Mouse (Mus musculus) thymus, adult 2 months (tissue): ENCODE measurements around the gene Ntn3. TPM values are rescaled to one million over a fixed set of nuclear protein-coding genes. Genes with fewer than 3 reads are reported as not detected.

Source experiments
- DNase-seq: peaks from one replicate; pipeline ENCODE4 v3.0.0; 2021
- H3K27ac ChIP-seq: fragments of 200-500 bp; 2 replicates; pipeline ENCODE4 v1.5.1; 2012; ENCODE audit warnings: low read length, control low read depth; ENCODE audit not compliant: control insufficient read depth, insufficient read depth
- H3K27me3 ChIP-seq: fragments of 200-500 bp; 2 replicates; pipeline ENCODE4 v1.6.1; 2012; ENCODE audit warnings: mild to moderate bottlenecking, low read length, moderate library complexity, mixed read lengths; ENCODE audit not compliant: control insufficient read depth, insufficient read depth
- H3K36me3 ChIP-seq: fragments of 200-500 bp; 2 replicates; pipeline ENCODE4 v1.6.1; 2012; ENCODE audit warnings: mild to moderate bottlenecking, low read length, moderate library complexity; ENCODE audit not compliant: control insufficient read depth, insufficient read depth
- H3K4me1 ChIP-seq: fragments of 200-500 bp; replicated peaks from 2 replicates; pipeline ENCODE4 v1.6.1; 2012; ENCODE audit warnings: low read length; ENCODE audit not compliant: control insufficient read depth, insufficient read depth
- H3K4me3 ChIP-seq: fragments of 200-500 bp; 2 replicates; pipeline ENCODE4 v1.5.1; 2012; ENCODE audit warnings: mild to moderate bottlenecking, low read length, control low read depth, moderate library complexity; ENCODE audit not compliant: control insufficient read depth, insufficient read depth
- CTCF ChIP-seq: fragments of 200-500 bp; IDR thresholded peaks from 2 replicates; pipeline ENCODE4 v1.5.1; 2012; ENCODE audit warnings: mild to moderate bottlenecking, control low read depth, low read length, moderate library complexity, borderline replicate concordance; ENCODE audit not compliant: control insufficient read depth, poor library complexity, insufficient read depth; ENCODE audit errors: extremely low read depth
- POLR2A ChIP-seq: fragments of 200-500 bp; IDR thresholded peaks from 2 replicates; pipeline ENCODE4 v1.6.1; 2012; ENCODE audit warnings: mild to moderate bottlenecking, low read length, control low read depth, moderate library complexity; ENCODE audit not compliant: control insufficient read depth, poor library complexity, insufficient read depth; ENCODE audit errors: extremely low read depth
- WGBS: fragments of 180-500 bp; shearing (Covaris S2); methylation state at CpG from one replicate; pipeline ENCODE4 v1.1.7; 2018; 5-methylcytosine and 5-hydroxymethylcytosine counted together
- polyA plus RNA-seq: library from polyadenylated mRNA; depleted of rRNA; stranded (reverse); fragments of >200 nt; gene quantifications from 2 replicates; pipeline ENCODE4 v1.2.3, GENCODE M21; 2012

The Ntn3 gene
- polyA plus RNA-seq, 1 experiment, result 0.71 TPM

DNA sequence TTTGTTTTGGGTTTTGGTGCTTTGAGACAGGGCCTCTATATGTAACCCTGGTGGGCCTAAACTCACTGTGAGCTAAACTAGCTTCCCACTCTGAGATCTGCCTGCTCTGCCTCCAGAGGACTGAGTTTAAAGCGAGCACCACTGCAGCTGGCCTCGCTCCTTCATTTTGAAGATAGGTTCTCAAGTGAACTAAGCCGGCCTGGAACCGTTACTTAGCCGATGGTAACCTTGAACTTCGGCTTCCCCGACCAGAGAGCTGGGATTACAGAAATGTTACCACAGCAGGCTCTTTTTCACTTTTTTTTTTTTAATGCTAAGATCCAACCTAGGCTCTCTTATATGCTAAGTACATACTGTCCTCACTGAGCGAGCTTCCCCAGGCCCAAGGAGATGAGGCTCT lies 16.1 kb downstream of the Ntn3 start:
- H3K4me1 ChIP-seq, result peaks cover 3% of the 10 kb centered on the region; the same call in 1 of the 2 replicates
- 80% methylated on average over 8 of the region's 8 CpGs for WGBS
- no peak overlapping the region for H3K4me3 ChIP-seq
- H3K27me3 ChIP-seq, result no peaks in the 10 kb centered on the region
- no peak overlapping the region for H3K27ac ChIP-seq
- H3K36me3 ChIP-seq, result no peaks in the 10 kb centered on the region
- DNase-seq, result no peak
- TF ChIP-seq POLR2A, result no peak
- TF ChIP-seq CTCF, result no peak

DNA sequence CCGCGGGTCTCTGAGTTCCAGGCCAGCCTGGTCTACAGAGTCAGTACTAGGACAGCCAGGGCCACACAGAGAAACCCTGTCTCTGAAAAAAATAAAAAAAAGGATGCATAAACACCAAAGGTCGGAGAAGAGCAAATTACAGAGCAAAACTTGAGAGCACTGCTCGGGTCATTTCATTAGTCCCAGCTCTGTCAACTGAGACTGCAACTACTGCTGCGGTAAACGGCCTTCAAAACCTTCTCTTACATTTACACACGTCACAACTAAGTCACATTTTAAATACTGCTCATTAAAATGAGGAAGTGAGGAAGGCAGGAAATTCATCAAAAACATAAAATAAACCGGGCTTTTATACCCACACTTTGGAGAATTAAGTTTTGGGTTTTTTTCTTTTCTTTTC lies 16.5 kb downstream of the Ntn3 start:
- no peak for TF ChIP-seq POLR2A
- TF ChIP-seq CTCF, result no peak
- no peaks in the 10 kb centered on the region for H3K27me3 ChIP-seq
- WGBS, result 35% methylated on average over 8 of the region's 8 CpGs
- no peak overlapping the region for H3K4me3 ChIP-seq
- H3K4me1 ChIP-seq, result peaks cover 3% of the 10 kb centered on the region; the same call in 1 of the 2 replicates
- no peaks in the 10 kb centered on the region for H3K36me3 ChIP-seq
- no peak for DNase-seq
- H3K27ac ChIP-seq, result no peak overlapping the region

DNA sequence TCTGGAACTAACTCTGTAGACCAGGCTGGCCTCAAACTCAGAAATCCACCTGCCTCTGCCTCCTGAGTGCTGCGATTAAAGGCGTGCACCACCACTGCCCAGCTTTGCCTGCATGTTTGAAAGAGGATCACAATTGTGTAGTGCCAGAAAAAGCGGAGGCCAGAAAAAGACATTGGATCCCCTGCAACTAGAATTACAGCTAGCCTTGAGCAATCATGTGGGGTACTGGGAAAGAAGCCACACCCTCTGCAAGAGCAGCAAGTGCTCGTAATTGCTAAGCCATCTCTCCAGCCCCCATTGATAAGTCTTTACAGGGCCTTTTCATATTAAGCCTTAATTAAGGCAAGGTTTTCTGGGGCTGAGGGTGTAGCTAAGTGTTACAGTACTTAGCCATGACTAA lies 17.9 kb downstream of the Ntn3 start:
- Histone ChIP-seq H3K27ac (no peak overlapping the region), H3K4me1 (peaks cover 3% of the 10 kb centered on the region; the same call in 1 of the 2 replicates), H3K27me3 (no peaks in the 10 kb centered on the region), H3K36me3 (no peaks in the 10 kb centered on the region), H3K4me3 (no peak overlapping the region)
- no peak for TF ChIP-seq POLR2A
- TF ChIP-seq CTCF, result no peak
- 92% methylated on average over 4 of the region's 4 CpGs for WGBS
- no peak for DNase-seq

DNA sequence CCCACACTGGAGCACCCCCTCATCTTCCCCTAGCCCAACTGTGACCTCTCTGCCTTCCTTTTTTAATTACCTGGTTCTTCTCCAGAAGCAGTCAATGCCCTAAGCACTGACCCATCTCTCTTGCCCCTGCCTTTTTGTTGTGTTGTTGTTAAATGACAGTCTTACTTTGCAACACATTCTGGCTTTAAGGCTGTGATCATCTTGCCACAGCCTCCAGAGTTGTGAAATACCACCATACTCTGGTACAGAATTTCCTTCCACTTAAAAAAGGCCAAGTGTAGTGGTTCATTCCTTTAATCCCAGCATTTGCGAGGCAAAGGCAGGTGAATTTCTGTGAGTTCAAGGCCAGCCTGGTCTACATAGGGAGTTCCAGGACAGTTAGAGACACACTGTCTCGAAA lies 18.4 kb downstream of the Ntn3 start:
- peaks cover 3% of the 10 kb centered on the region; the same call in 1 of the 2 replicates for H3K4me1 ChIP-seq
- TF ChIP-seq POLR2A (no peak), CTCF (no peak)
- no peaks in the 10 kb centered on the region for H3K27me3 ChIP-seq
- H3K27ac ChIP-seq, result no peak overlapping the region
- H3K36me3 ChIP-seq, result no peaks in the 10 kb centered on the region
- WGBS, result 87% methylated on average over 2 of the region's 2 CpGs
- DNase-seq, result no peak
- H3K4me3 ChIP-seq, result no peak overlapping the region

DNA sequence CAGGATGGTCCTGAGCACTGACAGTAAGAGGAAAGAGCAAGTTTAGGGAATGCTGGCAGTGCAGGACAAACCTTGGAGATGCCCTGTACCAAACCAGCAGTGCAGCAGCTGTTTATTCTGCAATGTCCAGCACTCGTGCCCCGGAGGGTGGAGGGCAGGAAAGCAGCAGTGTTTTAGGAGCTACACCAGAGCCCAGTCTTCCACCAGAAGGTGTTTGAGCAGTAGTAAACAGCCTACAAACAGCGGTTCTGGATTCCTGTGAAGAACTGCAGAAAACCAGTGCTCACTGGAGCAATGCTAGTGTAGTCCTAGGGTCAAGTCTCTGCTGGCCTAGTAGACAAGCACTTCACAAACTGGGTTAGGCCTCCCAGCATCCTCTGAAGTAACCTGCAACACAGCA lies 35.1 kb downstream of the Ntn3 start:
- WGBS, result 90% methylated on average over 3 of the region's 3 CpGs
- Histone ChIP-seq H3K4me1 (peaks cover 6% of the 10 kb centered on the region), H3K36me3 (no peaks in the 10 kb centered on the region), H3K27ac (no peak overlapping the region), H3K27me3 (no peaks in the 10 kb centered on the region), H3K4me3 (no peak overlapping the region)
- no peak for DNase-seq
- TF ChIP-seq POLR2A, result no peak
- no peak for TF ChIP-seq CTCF

DNA sequence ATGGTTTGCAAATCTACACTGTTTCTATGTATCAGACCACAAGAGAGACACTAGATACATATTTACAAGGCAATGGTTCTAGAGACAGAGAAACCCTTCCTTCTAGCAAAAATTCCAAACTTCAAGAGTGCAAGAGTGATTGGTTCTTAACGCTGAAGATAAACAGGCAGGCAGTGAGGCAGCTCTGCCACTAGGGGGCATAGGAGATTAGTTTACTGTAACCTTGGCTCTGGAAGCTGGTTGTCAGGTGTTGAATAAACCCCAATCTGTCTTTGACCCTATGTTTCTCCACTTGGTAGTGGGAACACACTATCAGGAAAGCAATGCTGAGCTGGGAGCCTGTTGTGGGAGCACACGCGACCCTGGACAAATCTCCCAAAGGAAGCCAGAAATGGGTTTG lies 35.9 kb downstream of the Ntn3 start:
- 11% methylated on average over 3 of the region's 3 CpGs for WGBS
- Histone ChIP-seq H3K36me3 (no peaks in the 10 kb centered on the region), H3K27ac (no peak overlapping the region), H3K27me3 (no peaks in the 10 kb centered on the region), H3K4me1 (peaks cover 9% of the 10 kb centered on the region), H3K4me3 (no peak overlapping the region)
- DNase-seq, result peak; percentile 66
- TF ChIP-seq CTCF, result no peak
- TF ChIP-seq POLR2A, result no peak

DNA sequence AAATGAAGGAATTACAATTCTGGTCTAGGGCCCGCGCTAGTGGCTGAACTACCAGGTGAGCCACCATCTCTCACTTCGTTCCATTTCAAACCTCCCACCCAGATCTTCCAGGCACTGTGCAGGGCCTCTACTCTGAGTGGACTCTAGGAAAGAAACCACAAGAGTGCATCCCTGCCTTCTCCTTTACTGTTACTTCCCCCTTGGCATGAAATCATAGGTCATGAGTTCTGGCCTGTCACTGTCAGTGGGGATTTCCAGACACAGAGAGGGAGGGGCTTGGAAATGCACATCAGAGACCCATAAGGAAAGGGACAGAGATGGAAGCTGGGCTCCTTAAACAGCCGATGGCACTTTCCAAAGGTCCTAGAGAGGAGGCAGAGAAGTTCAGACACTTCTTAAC lies 37.6 kb downstream of the Ntn3 start:
- no peak overlapping the region for H3K4me3 ChIP-seq
- peaks cover 5% of the 10 kb centered on the region; the same call in 1 of the 2 replicates for H3K36me3 ChIP-seq
- H3K27ac ChIP-seq, result no peak overlapping the region; the same call in 1 of the 2 replicates
- no peaks in the 10 kb centered on the region for H3K27me3 ChIP-seq
- DNase-seq, result no peak
- no peak for TF ChIP-seq POLR2A
- no peak for TF ChIP-seq CTCF
- 89% methylated on average over 4 of the region's 4 CpGs for WGBS
- H3K4me1 ChIP-seq, result peaks cover 17% of the 10 kb centered on the region

DNA sequence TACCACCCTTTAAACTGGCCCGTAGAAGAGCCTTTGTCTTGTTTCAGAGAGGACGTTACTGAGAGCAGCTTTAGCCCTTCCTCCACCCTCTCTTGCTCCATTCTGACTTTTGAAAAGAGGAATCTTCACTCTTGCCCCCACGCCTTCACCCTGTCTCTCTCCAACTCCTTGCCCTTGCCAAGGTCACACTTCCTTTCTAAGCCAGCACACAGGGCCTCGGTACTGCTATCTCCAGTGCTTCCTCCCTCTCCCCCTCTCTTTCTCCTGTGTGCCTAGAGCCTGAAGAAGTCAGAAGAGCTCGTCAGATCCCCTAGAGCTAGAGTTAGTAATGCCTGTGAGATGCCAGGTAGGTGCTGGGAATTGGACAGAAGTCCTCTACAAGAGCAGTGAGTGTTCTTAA lies 38.6 kb downstream of the Ntn3 start:
- TF ChIP-seq POLR2A, result no peak
- TF ChIP-seq CTCF, result no peak
- no peak overlapping the region for H3K4me3 ChIP-seq

More for the DNA sequence above, 38.6 kb downstream of the Ntn3 start:
- Histone ChIP-seq H3K27ac (no peak overlapping the region; the same call in 1 of the 2 replicates), H3K4me1 (peaks cover 17% of the 10 kb centered on the region), H3K36me3 (peaks cover 6% of the 10 kb centered on the region; the same call in 1 of the 2 replicates), H3K27me3 (no peaks in the 10 kb centered on the region)
- 72% methylated on average over 5 of the region's 5 CpGs for WGBS
- DNase-seq, result no peak
